ENCODE assay signal across 8 mouse cellular contexts in genomic region chrX:142227398-142228054, GRCm38 (mm10). TPM values are rescaled to one million over a fixed set of nuclear protein-coding genes. Genes with fewer than 3 reads are reported as not detected.
DNase-seq lines count a peak whose midpoint lies in the region; ATAC-seq and TF ChIP-seq lines count a peak whose summit lies in the region.

No protein-coding gene starts in this region.

- H3K79me2 ChIP-seq in CH12.LX (replicated peaks; ENCODE audit: control insufficient read depth, extremely low read depth, insufficient read depth, poor library complexity, severe bottlenecking): no peaks in the 10 kb centered on the region

- DNase-seq in CH12.LX (ENCODE audit: extremely low read depth) (peak; percentile 75), R1 (ENCODE audit: low read depth, low spot score) (peak; percentile 67)
- DNase-seq in embryo, embryonic 11 days: peak; percentile 79
- DNase-seq in kidney, postnatal 14 days: peak; percentile 65
- no peak for DNase-seq in left cerebral cortex, postnatal 36 days (ENCODE audit: low spot score in 2 of 2)

- TF ChIP-seq POLR2A in CH12.LX (IDR thresholded peaks at IDR 0.05; ENCODE audit: low read depth, low read length): no peak

- 24% methylated on average over 15 of the region's 15 CpGs for WGBS in heart, embryonic 14.5 days
- WGBS in stomach, embryonic 15.5 days: 22% methylated on average over 15 of the region's 15 CpGs

- no peak for TF ChIP-seq CTCF in CH12.LX (conservative IDR thresholded peaks at IDR 0.05 in 1 of 2, IDR thresholded peaks at IDR 0.05 in 1 of 2; ENCODE audit: low read depth in 2 of 2, low read length in 2 of 2)

- no peaks in the 10 kb centered on the region for H3K4me1 ChIP-seq in CH12.LX (ENCODE audit: control insufficient read depth in 1 of 2, insufficient read depth in 2 of 2)
- H3K4me1 ChIP-seq in heart, embryonic 14.5 days (ENCODE audit: control insufficient read depth in 2 of 2, insufficient read depth in 2 of 2, low read length in 2 of 2): no peaks in the 10 kb centered on the region
- H3K4me1 ChIP-seq in stomach, embryonic 15.5 days: no peaks in the 10 kb centered on the region

- H3K27ac ChIP-seq in CH12.LX (ENCODE audit: insufficient read depth, low read depth): no peak overlapping the region
- peak overlapping the region; percentile 82 to 95 for H3K27ac ChIP-seq in heart, embryonic 14.5 days (replicated peaks in 1 of 2; ENCODE audit: control insufficient read depth in 1 of 2, insufficient read depth in 1 of 2, low read depth in 2 of 2, low read length in 2 of 2)
- peak overlapping the region; percentile 92 for H3K27ac ChIP-seq in stomach, embryonic 15.5 days

- no peak for ATAC-seq in heart, embryonic 14.5 days (ENCODE audit: insufficient number of reproducible peaks, insufficient read depth, low FRiP score, low read depth)
- ATAC-seq in megakaryocyte, adult 5-6 weeks (ENCODE audit: poor library complexity, severe bottlenecking): peak; percentile 62
- no peak; the same call in 1 of the 2 replicates for ATAC-seq in stomach, embryonic 15.5 days (ENCODE audit: insufficient read depth, low FRiP score, low read depth)

- no peak for TF ChIP-seq EP300 in CH12.LX (IDR thresholded peaks at IDR 0.05; ENCODE audit: low read length)

- H3K36me3 ChIP-seq in CH12.LX (replicated peaks in 1 of 2; ENCODE audit: control insufficient read depth in 1 of 2, insufficient read depth in 1 of 2, low read length in 1 of 2): no peaks in the 10 kb centered on the region
- no peaks in the 10 kb centered on the region for H3K36me3 ChIP-seq in heart, embryonic 14.5 days (ENCODE audit: control insufficient read depth, insufficient read depth, low read length)
- no peaks in the 10 kb centered on the region for H3K36me3 ChIP-seq in stomach, embryonic 15.5 days

- peak overlapping the region; percentile 21; the same call in 1 of the 2 replicates for H3K4me2 ChIP-seq in CH12.LX (ENCODE audit: insufficient read depth, low read depth, poor library complexity, severe bottlenecking)
- H3K4me2 ChIP-seq in heart, embryonic 14.5 days (ENCODE audit: low read length): peak overlapping the region; percentile 63
- H3K4me2 ChIP-seq in stomach, embryonic 15.5 days: peak overlapping the region; percentile 52

- peak overlapping the region; percentile 41; the same call in 1 of the 2 replicates for H3K9ac ChIP-seq in CH12.LX (ENCODE audit: insufficient read depth, low read depth)
- peak overlapping the region; percentile 62 for H3K9ac ChIP-seq in heart, embryonic 14.5 days (ENCODE audit: low read length)
- H3K9ac ChIP-seq in stomach, embryonic 15.5 days: no peak overlapping the region

- intact Hi-C loops in left cerebral cortex, postnatal 36 days (cut with DNase I): loop anchor here (5.0 kb wide), 1 partner anchor 85 kb away; no protein-coding TSS in a partner anchor

- peak overlapping the region; percentile 55 to 65 (median 62) for H3K4me3 ChIP-seq in CH12.LX (replicated peaks in 1 of 3; ENCODE audit: low read depth in 2 of 3, low read length in 2 of 3, poor library complexity in 1 of 3)
- peak overlapping the region; percentile 51 to 80; a peak in 3 of 4 replicates for H3K4me3 ChIP-seq in heart, embryonic 14.5 days (ENCODE audit: control insufficient read depth in 1 of 2, insufficient read depth in 1 of 2, low read depth in 1 of 2, low read length in 2 of 2)
- peak overlapping the region; percentile 54 for H3K4me3 ChIP-seq in stomach, embryonic 15.5 days (replicated peaks)

- dilution Hi-C loops in CH12.LX (cut with MboI; ENCODE audit: extremely low pct_ligation_motif_present, extremely low pct_unique_long_range_greater_than_20kb, low sequenced_read_pairs): no loop called here

- no peaks in the 10 kb centered on the region for H3K9me3 ChIP-seq in CH12.LX (replicated peaks; ENCODE audit: low read length)
- H3K9me3 ChIP-seq in heart, embryonic 14.5 days (ENCODE audit: control insufficient read depth, low read length): no peaks in the 10 kb centered on the region
- no peaks in the 10 kb centered on the region for H3K9me3 ChIP-seq in stomach, embryonic 15.5 days

- in situ Hi-C loops in CH12.LX (cut with MboI; ENCODE audit: low pct_ligation_motif_present, low pct_unique_long_range_greater_than_20kb, low sequenced_read_pairs): no loop called here

- no peaks in the 10 kb centered on the region for H3K27me3 ChIP-seq in CH12.LX (replicated peaks)
- no peaks in the 10 kb centered on the region for H3K27me3 ChIP-seq in heart, embryonic 14.5 days (ENCODE audit: control insufficient read depth, insufficient read depth, low read length)
- no peaks in the 10 kb centered on the region for H3K27me3 ChIP-seq in stomach, embryonic 15.5 days (replicated peaks)

- TF ChIP-seq RAD21 in CH12.LX (IDR thresholded peaks at IDR 0.05; ENCODE audit: low read depth, low read length): no peak

TF ChIP-seq in CH12.LX, 34 proteins besides CTCF, POLR2A, EP300 and RAD21:
- TF ChIP-seq TBP (conservative IDR thresholded peaks at IDR 0.05; ENCODE audit: low read depth, low read length) (0 out of 2 replicates have a peak, but pooled peaks have one; percentile 44), GABPA (IDR thresholded peaks at IDR 0.05; ENCODE audit: insufficient replicate concordance, low read depth, low read length) (no peak)

RNA-seq across cellular contexts. Expression of gene Nxt2, which starts 1.0 kb away (rescaled TPM):
- total RNA-seq in CH12.LX (2012; rRNA removed) (2.3 and 3.0 TPM in 2 replicates), CH12.LX (2014; rRNA removed) (21.8 and 22.8 TPM in 2 replicates)
- 16.9 and 18.0 TPM in 2 replicates for polyA plus RNA-seq in CH12.LX (2012; ENCODE audit: insufficient read length, low read depth)
- polyA plus RNA-seq in heart, embryonic 14.5 days (2014; fragmentation: Nextera tagmentation; extraction: Ambion mirVana): 10.8 and 14.1 TPM in 2 replicates
- total RNA-seq in megakaryocyte, adult 5-6 weeks (2015): 25.8 and 29.4 TPM in 2 replicates
- total RNA-seq in megakaryocyte, adult 5-6 weeks (2017): 28.8 and 34.7 TPM in 2 replicates
- 22.9 and 24.7 TPM in 2 replicates for polyA plus RNA-seq in stomach, embryonic 15.5 days (2015; fragmentation: Nextera tagmentation; extraction: Ambion mirVana)
- 10 to 100 TPM; 28.9 to 29.3 TPM for total RNA-seq in left cerebral cortex, postnatal 36 days (2021)

RNA-seq across cellular contexts. Expression of gene Gucy2f, which starts 30.8 kb away (rescaled TPM):
- total RNA-seq in CH12.LX (2012; rRNA removed) (not detected in 2 replicates), CH12.LX (2014; rRNA removed) (not detected in 2 replicates)
- not detected in 2 replicates for polyA plus RNA-seq in CH12.LX (2012; ENCODE audit: insufficient read length, low read depth)
- not detected in 2 replicates for polyA plus RNA-seq in heart, embryonic 14.5 days (2014; fragmentation: Nextera tagmentation; extraction: Ambion mirVana)
- total RNA-seq in megakaryocyte, adult 5-6 weeks (2015): 0.05 TPM in 1 of 2 replicates, not detected in the other
- total RNA-seq in megakaryocyte, adult 5-6 weeks (2017): not detected in 2 replicates
- 0.03 and 0.08 TPM in 2 replicates for polyA plus RNA-seq in stomach, embryonic 15.5 days (2015; fragmentation: Nextera tagmentation; extraction: Ambion mirVana)
- under 1 TPM; 0.32 to 0.48 TPM for total RNA-seq in left cerebral cortex, postnatal 36 days (2021)

Comparison
In these comparisons a context has a peak if more than half of its experiments do, and no peak if none do; other contexts are left out.
1. DNase-seq: peak in CH12.LX (single experiment), R1 (single experiment), embryo, embryonic 11 days (single experiment) and kidney, postnatal 14 days (single experiment); none in left cerebral cortex, postnatal 36 days (0 of 2).
2. Peak in every context shown above with its lines, with median percentiles within 50 percentile points of each other: H3K4me2 ChIP-seq and H3K4me3 ChIP-seq.